Mouse (Mus musculus) kidney, postnatal 0 days (tissue): ENCODE measurements around the gene Ap5s1. TPM values are rescaled to one million over a fixed set of nuclear protein-coding genes. Genes with fewer than 3 reads are reported as not detected.
"Not testable (repeated sequence)": the region's sequence is repeated elsewhere in the genome, so short reads cannot be mapped to it uniquely, and the experiment has no call there.

Experiments used
- ATAC-seq: fragments of 200-750 bp; cut with Nextera tagmentation; replicated peaks from 2 replicates; pipeline ENCODE4 v1.8.0; 2017; ENCODE audit warnings: low read depth, moderate number of reproducible peaks, moderate TSS enrichment, moderate library complexity; ENCODE audit not compliant: low FRiP score
- DNase-seq: peaks from one replicate; pipeline ENCODE4 v3.0.0-alpha.2; 2016; ENCODE audit warnings: low spot score
- H3K27ac ChIP-seq: fragments of 300-500 bp; sonication (generic); 2 replicates; pipeline ENCODE4 v1.5.1; 2014; ENCODE audit warnings: mild to moderate bottlenecking
- H3K27me3 ChIP-seq: fragments of 300-500 bp; sonication (generic); 2 replicates; pipeline ENCODE4 v1.6.1; 2014; ENCODE audit warnings: low read length, mixed read lengths; ENCODE audit not compliant: insufficient read depth
- H3K36me3 ChIP-seq: fragments of 300-500 bp; sonication (generic); 2 replicates; pipeline ENCODE4 v1.6.1; 2014; ENCODE audit warnings: low read length, mixed read lengths; ENCODE audit not compliant: insufficient read depth
- H3K4me1 ChIP-seq: fragments of 300-500 bp; sonication (generic); replicated peaks from 2 replicates; pipeline ENCODE4 v1.6.1; 2014; ENCODE audit warnings: antibody characterized with exemption, low read length, mixed read lengths; ENCODE audit not compliant: insufficient read depth
- H3K4me2 ChIP-seq: fragments of 300-500 bp; sonication (generic); 2 replicates; pipeline ENCODE4 v1.6.1; 2014; ENCODE audit warnings: mild to moderate bottlenecking, low read length, moderate library complexity, mixed read lengths
- H3K4me3 ChIP-seq: fragments of 300-500 bp; sonication (generic); replicated peaks from 2 replicates; pipeline ENCODE4 v1.5.1; 2014; ENCODE audit warnings: low read depth, low read length
- H3K9ac ChIP-seq: fragments of 300-500 bp; sonication (generic); 2 replicates; pipeline ENCODE4 v1.6.1; 2014; ENCODE audit warnings: low read depth, low read length
- H3K9me3 ChIP-seq: fragments of 300-500 bp; sonication (generic); replicated peaks from 2 replicates; pipeline ENCODE4 v1.6.1; 2016; ENCODE audit warnings: low read length, inconsistent platforms, mixed read lengths
- CTCF ChIP-seq: IDR thresholded peaks from 2 replicates; pipeline ENCODE4 v1.5.1; 2016; ENCODE audit warnings: antibody characterized with exemption, low read depth, mild to moderate bottlenecking, moderate library complexity
- WGBS: fragments of 180-500 bp; shearing (Covaris S2); extraction: QIAGEN DNeasy Blood & Tissue Kit; methylation state at CpG from one replicate; pipeline ENCODE4 v1.1.7; 2014; 5-methylcytosine and 5-hydroxymethylcytosine counted together
- polyA plus RNA-seq: library from polyadenylated mRNA; unstranded; fragments of >200 nt; fragmentation: Nextera tagmentation; extraction: Ambion mirVana; gene quantifications from 2 replicates; pipeline ENCODE4 v1.2.1, GENCODE M21; 2015

Gene Ap5s1
- polyA plus RNA-seq, 1 experiment from 2014 or later, result 29.9 TPM

DNA sequence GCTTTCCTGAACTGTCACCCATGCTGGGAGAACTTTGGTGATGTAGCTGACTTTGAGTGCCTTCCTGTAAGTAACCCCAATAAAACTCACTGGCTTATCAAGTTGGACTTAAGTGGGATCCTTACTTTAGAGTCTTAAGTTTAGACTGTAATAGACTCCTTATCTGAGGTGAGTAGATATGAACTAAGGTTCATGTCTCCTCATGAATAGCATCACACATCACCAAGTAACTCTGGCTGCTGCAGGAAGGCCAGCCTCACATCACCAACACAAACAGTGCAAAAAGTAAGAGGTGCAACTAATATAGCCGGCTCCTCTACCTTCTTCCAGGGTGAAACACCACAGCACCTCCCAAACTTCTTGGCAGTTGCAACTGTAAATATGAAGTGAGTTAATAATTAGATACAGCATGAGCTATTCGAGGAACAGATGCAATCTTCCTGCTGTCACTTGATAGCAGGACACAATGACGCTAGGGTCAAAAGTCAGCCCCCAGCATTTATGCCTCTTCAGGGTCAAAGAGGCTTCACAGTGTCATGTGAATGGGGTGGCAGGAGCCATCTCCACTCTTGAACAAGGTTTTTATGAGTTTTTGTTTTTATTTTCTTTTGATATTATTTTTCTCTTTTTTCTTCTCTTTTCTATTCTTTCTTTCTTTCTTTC, 15.1 kb downstream of the Ap5s1 start:
- ATAC-seq (no peak), DNase-seq (no peak)
- Histone ChIP-seq H3K27ac (no peak overlapping the region), H3K4me1 (no peaks in the 10 kb centered on the region), H3K36me3 (no peaks in the 10 kb centered on the region), H3K4me3 (no peak overlapping the region), H3K27me3 (no peaks in the 10 kb centered on the region), H3K9me3 (no peaks in the 10 kb centered on the region), H3K9ac (no peak overlapping the region), H3K4me2 (no peak overlapping the region)
- WGBS, result 43% methylated on average over 3 of the region's 3 CpGs
- no peak for TF ChIP-seq CTCF

DNA sequence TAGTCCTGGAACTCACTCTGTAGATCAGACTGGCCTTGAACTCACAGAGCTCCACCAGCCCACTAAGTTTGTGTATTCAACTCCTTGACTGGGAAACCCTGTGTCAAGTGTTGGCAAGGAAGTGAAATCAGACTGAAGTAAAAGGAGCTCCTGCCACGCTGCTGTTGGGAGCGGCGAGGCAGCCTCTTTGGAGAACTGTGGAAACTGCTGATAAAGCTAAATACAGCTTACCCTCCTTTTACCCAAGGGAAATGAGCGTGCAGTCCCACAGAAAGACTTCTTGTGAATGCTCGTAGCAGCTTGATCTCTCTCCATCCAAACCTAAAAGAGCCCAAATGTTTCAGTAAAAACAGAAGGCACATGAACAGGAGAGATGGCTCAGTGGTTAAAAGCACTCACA, 15.7 kb downstream of the Ap5s1 start:
- no peak overlapping the region for H3K4me3 ChIP-seq
- no peak for ATAC-seq
- no peak for TF ChIP-seq CTCF
- no peaks in the 10 kb centered on the region for H3K27me3 ChIP-seq
- H3K4me2 ChIP-seq, result no peak overlapping the region
- H3K4me1 ChIP-seq, result no peaks in the 10 kb centered on the region
- whole genome bisulfite sequencing, result 45% methylated on average over 5 of the region's 5 CpGs
- H3K36me3 ChIP-seq, result no peaks in the 10 kb centered on the region
- H3K9ac ChIP-seq, result no peak overlapping the region
- DNase-seq, result no peak
- no peaks in the 10 kb centered on the region for H3K9me3 ChIP-seq
- no peak overlapping the region for H3K27ac ChIP-seq

DNA sequence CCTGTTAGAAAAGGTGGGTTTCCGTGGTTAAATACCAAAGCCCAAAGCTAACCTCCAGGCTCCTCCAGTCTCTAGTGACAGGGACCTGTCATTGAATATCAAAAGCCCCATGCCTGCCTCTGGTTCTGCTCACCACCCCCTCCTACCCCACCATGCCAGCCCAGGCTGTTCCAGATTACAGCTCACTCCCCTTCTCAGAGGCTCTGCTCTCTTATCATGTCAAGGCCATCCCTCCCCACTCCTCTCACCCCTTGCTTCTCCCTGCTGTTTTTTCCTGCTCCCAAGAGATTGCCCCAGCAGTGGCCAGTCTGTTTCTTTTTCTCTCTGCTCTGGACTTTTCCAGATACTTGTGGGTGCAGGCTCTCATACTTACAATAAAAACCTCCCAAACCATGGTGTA, 16.7 kb downstream of the Ap5s1 start:
- H3K27me3 ChIP-seq, result no peaks in the 10 kb centered on the region
- DNase-seq (no peak), ATAC-seq (no peak)
- no peaks in the 10 kb centered on the region for H3K9me3 ChIP-seq
- no peak for TF ChIP-seq CTCF
- WGBS, result 77% methylated on average over 1 of the region's 1 CpGs
- no peak overlapping the region for H3K27ac ChIP-seq
- H3K9ac ChIP-seq, result no peak overlapping the region
- no peaks in the 10 kb centered on the region for H3K36me3 ChIP-seq
- no peak overlapping the region for H3K4me2 ChIP-seq
- H3K4me3 ChIP-seq, result no peak overlapping the region
- no peaks in the 10 kb centered on the region for H3K4me1 ChIP-seq

DNA sequence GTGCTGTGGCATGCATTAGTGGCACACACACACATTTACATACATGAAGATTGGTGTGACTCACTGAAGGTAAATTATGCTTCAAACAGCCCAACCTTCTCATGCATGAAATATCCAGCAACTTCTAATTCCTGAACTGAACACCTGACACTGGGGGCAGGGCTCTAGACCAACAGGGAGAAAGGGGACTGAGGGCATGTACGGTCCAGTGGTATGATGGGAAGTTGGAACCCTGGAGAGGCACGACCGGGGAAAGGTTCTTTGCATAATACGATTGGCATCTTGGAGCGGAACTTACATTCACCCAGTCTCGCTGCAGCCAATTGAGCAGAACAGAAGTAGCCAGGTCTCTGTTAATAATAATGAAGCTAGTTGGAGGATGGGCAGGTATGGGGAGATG, 18.3 kb downstream of the Ap5s1 start:
- WGBS, result 60% methylated on average over 6 of the region's 6 CpGs

GRCm38 (mm10) chr2:131226669-131227068, 19.8 kb downstream of the Ap5s1 start:
- not testable (repeated sequence) for H3K27ac ChIP-seq, H3K9me3 ChIP-seq, H3K4me2 ChIP-seq, H3K9ac ChIP-seq, H3K36me3 ChIP-seq, H3K27me3 ChIP-seq, DNase-seq, H3K4me3 ChIP-seq, H3K4me1 ChIP-seq, ATAC-seq
- 51% methylated on average over 2 of the region's 2 CpGs for WGBS

More for the DNA sequence above, 18.3 kb downstream of the Ap5s1 start:
- Histone ChIP-seq H3K4me1 (no peaks in the 10 kb centered on the region), H3K4me3 (no peak overlapping the region), H3K27me3 (no peaks in the 10 kb centered on the region), H3K36me3 (no peaks in the 10 kb centered on the region), H3K9ac (no peak overlapping the region), H3K27ac (peak overlapping the region; percentile 72), H3K4me2 (no peak overlapping the region), H3K9me3 (no peaks in the 10 kb centered on the region)
- ATAC-seq (peak; percentile 96), DNase-seq (peak; percentile 68)
- no peak for TF ChIP-seq CTCF

DNA sequence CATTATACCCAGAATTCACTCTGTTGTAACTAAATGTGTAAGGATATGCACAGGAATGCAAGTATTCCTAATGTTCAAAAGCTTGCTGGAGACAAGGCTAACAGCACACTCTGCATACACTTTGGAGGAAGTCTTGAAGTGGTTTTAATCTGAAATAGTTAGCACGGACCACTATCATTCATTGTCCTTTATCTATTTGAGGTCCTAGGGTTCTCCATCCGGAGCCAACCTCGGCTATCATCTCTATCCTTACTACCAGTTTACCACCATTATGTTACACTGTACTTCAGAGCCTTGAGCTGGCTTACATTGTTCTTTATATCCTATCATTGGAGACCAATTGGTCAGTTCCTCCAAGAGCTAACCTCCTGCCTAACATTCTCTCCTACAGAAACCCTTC, 20.4 kb downstream of the Ap5s1 start:
- no peak for TF ChIP-seq CTCF
- Histone ChIP-seq H3K27ac (no peak overlapping the region), H3K9me3 (no peaks in the 10 kb centered on the region), H3K36me3 (no peaks in the 10 kb centered on the region), H3K27me3 (no peaks in the 10 kb centered on the region), H3K4me3 (no peak overlapping the region), H3K4me1 (no peaks in the 10 kb centered on the region), H3K9ac (no peak overlapping the region), H3K4me2 (no peak overlapping the region)
- WGBS, result 86% methylated on average over 3 of the region's 3 CpGs
- no peak for ATAC-seq
- no peak for DNase-seq

- Histone ChIP-seq H3K9me3 (no peaks in the 10 kb centered on the region), H3K4me3 (no peak overlapping the region), H3K36me3 (0 out of 2 replicates have a peak, but pooled peaks cover 4% of the 10 kb centered on the region), H3K9ac (no peak overlapping the region), H3K27ac (no peak overlapping the region), H3K4me2 (no peak overlapping the region), H3K4me1 (peaks cover 16% of the 10 kb centered on the region), H3K27me3 (no peaks in the 10 kb centered on the region)
- no peak for TF ChIP-seq CTCF
- ATAC-seq (no peak), DNase-seq (no peak)
- WGBS, result 74% methylated on average over 2 of the region's 2 CpGs
Measured at GRCm38 (mm10) chr2:131232558-131232957, 25.7 kb downstream of the Ap5s1 start.
